Mouse (Mus musculus): ENCODE data around the gene Clic4. TPM values are rescaled to one million over a fixed set of nuclear protein-coding genes. Genes with fewer than 3 reads are reported as not detected.
A peak's percentile ranks its signal among the peaks of the same experiment; 100 is the strongest.

Clic4 gene
- 10 to 100 TPM; 36.3 to 40.6 TPM for total RNA-seq (2021)

- DNase-seq = peak; percentile 95
Measured at GRCm38 (mm10) chr4:135272640-135273306, at the start of gene Clic4. TSS of gene Clic4 (minus strand) at chr4:135272814.

GRCm38 (mm10) chr4:135317966-135318365 lies 45.4 kb upstream of the Clic4 start:
- DNase-seq = peak; percentile 32 to 61

- no peak for DNase-seq
Measured at GRCm38 (mm10) chr4:135317539-135317938, 44.9 kb upstream of the Clic4 start.

- no peak for DNase-seq
Measured at GRCm38 (mm10) chr4:135315287-135315686, 42.7 kb upstream of the Clic4 start.

- no peak for DNase-seq
Measured at GRCm38 (mm10) chr4:135314419-135314832, 41.8 kb upstream of the Clic4 start.

GRCm38 (mm10) chr4:135313761-135314241 lies 41.2 kb upstream of the Clic4 start:
- no peak for DNase-seq

- no peak for DNase-seq
Measured at GRCm38 (mm10) chr4:135313111-135313691, 40.6 kb upstream of the Clic4 start.

- DNase-seq = no peak
Measured at GRCm38 (mm10) chr4:135312706-135313105, 40.1 kb upstream of the Clic4 start.

- no peak for DNase-seq
Measured at GRCm38 (mm10) chr4:135310371-135310770, 37.8 kb upstream of the Clic4 start.

- no peak for DNase-seq
Measured at GRCm38 (mm10) chr4:135309726-135310125, 37.1 kb upstream of the Clic4 start.

GRCm38 (mm10) chr4:135309112-135309659 lies 36.6 kb upstream of the Clic4 start:
- DNase-seq = no peak

GRCm38 (mm10) chr4:135306971-135307632 lies 34.5 kb upstream of the Clic4 start:
- no peak for DNase-seq

GRCm38 (mm10) chr4:135306533-135306932 lies 33.9 kb upstream of the Clic4 start:
- peak in 1 of 2 experiments; percentile 37 for DNase-seq

GRCm38 (mm10) chr4:135302261-135302660 lies 29.6 kb upstream of the Clic4 start:
- no peak for DNase-seq

GRCm38 (mm10) chr4:135301166-135301565 lies 28.6 kb upstream of the Clic4 start:
- no peak for DNase-seq

- no peak for DNase-seq
Measured at GRCm38 (mm10) chr4:135300248-135301041, 27.8 kb upstream of the Clic4 start.

GRCm38 (mm10) chr4:135298680-135299079 lies 26.1 kb upstream of the Clic4 start:
- DNase-seq = no peak

GRCm38 (mm10) chr4:135297931-135298546 lies 25.4 kb upstream of the Clic4 start:
- peak; percentile 75 to 82 for DNase-seq

GRCm38 (mm10) chr4:135297146-135297545 lies 24.5 kb upstream of the Clic4 start:
- no peak for DNase-seq

GRCm38 (mm10) chr4:135296565-135296964 lies 24.0 kb upstream of the Clic4 start:
- no peak for DNase-seq

- DNase-seq = no peak
Measured at GRCm38 (mm10) chr4:135293813-135294212, 21.2 kb upstream of the Clic4 start.

All from layer of hippocampus, postnatal 36 days (tissue).